Mouse (Mus musculus): ENCODE measurements at regions not wholly inside any gene's neighbourhood (a gene's known extent, or its start where the extent isn't known, plus 50 kb on each side); places are given as distances from the start of the nearest gene placed in this dataset.

DNA sequence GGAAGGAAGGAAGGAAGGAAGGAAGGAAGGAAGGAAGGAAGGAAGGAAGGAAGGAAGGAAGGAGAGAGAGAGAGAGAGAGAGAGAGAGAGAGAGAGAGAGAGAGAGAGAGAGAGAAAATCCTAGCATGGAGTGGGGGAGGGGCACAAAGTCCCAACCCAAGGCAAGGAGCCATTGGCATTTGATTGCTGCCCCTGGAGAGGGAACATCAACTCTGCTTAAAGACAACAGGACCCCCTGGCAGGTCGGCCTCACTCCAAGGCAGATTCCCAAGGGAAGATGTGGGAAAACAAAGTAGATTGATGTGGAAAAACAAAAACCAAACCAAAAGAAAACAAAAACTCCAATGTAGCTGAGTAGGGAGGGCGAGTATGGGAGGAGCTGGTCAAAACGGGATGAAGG is 49.9 kb upstream of the Fzd10 start:
- no peak for DNase-seq

DNA sequence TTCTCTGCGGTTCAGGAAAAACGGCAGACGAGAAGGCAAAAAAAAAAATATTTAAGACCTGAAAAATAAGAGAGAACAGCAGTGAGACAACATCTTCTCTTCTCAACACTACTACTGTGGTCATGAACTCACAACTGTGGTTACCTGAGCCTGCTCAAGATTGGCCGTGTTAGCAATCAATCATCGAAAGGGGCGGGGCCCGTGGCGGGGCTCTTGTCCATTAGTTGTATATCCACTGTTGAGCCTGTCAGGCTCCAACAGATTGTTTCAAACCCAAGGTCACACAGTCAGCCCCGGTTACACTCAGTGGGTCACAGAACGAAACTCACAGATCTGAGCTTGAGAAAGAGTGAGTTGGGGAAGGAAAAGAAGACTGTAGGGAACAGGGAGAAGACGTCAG is 50.8 kb upstream of the Fzd10 start:
- no peak for DNase-seq

DNA sequence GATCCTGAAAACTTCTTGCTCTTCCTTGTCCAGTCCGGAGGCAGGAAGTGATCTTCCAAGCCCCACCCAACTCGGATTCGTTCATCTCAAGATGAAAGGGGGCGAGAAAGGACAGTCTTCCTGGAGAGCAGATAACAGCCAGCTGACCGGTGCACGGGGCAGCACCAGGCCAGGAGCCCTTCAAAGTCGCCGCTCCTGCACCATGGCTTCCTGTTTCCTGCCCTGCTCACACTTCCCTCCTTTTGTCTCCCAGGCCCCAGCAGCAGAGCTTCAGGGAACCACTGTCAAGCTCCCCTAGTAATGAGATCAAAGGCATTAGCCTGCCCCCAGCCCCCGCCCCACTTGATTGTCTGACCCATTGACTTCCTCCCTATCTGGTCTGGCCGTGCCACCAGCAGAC is 58.6 kb upstream of the Fzd10 start:
- DNase-seq: peak; percentile 51

DNA sequence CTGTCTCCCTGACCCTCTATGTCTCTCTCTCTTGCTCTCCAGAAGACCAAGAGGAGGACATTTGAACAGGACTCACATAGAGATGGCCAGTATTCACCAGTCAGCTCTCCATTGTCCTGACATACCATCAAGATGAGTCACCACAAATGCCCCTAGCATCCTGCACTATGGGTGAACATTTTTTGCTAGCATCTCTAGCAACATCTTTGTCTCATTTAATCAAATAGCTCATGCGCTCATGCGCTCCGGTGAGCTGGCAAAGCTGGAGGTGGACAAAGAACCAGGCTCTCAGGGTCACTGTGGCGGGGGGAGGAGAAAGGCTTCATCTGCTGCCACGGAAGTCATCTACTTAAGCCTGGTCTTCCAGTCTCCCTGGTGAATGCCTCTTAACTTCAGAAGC is 62.0 kb upstream of the Fzd10 start:
- DNase-seq: no peak

DNA sequence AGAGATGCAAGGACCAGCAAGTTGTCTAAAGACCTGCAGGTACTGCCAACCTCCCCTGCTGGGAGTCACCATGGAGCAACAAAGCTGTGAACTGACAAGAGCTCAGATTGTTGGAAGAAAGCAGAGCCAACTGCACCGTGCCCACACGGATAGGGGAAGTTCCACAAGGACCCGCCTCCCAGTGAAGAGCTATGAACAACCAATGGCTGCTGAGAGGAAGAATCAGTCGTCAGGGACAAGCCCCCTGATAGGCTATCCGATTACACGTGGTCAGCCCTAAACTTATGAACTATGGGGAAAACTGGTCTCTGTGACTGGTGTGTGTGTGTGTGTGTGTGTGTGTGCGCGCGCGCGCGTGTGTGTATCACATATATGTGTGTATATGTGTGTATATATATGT is 63.4 kb upstream of the Fzd10 start:
- DNase-seq: peak; percentile 63

DNA sequence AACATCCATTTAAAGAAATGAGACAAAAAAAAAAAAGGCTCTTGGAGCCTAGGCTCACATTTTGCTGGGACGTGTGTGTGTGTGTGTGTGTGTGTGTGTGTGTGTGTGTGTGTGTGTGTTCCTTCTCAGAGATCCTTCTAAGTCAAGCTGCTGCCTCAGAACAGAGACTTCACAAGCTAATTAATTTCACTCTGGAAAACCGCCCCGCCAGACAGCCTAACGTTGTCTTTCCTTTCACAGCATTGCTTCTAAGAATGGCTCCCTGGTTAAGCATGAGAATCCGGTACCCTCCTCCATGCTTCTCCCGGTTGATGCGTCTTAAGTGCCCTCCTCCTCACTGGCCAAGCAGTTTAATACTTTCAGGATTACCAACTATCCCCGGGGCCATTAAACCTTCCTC is 64.3 kb upstream of the Fzd10 start:
- no peak for DNase-seq

DNA sequence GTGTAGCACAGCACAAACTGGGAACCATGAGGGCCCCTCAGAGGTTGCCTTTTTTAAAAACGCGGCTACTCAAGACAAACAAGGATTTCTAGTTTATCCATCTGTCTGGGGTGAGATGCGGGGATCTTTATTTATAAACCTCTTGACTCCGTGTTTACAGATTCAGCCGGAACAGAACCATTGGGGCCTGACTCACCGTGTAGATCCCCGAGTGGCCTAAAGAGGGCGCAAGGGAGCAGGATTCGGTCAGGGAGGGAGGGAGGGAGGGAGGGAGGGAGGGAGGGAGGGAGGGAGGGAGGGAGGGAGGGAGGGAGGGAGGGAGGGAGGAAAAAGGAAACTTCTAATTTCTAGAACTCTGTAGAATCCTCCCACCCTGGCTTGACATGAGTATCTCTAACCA is 73.4 kb upstream of the Fzd10 start:
- peak; percentile 22 for DNase-seq

DNA sequence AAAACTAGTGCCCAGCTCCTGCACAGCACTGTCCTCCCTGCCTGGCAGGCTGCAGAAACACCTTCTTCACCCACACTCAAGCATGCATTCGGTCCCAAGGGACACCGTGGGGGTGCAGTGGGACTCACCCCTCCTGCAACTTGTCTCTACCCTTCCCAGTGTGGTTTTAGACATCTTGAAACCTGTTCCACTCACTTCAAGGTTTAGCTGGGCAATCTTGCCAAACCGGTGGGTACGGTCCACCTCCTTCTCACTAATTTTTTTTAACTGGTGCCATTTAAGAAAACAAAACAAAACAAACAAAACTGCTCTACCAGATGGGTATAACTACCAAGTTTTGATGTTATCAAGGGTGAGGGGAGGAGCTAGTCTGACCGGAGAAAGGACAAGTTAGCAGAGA is 74.2 kb upstream of the Fzd10 start:
- no peak for DNase-seq

DNA sequence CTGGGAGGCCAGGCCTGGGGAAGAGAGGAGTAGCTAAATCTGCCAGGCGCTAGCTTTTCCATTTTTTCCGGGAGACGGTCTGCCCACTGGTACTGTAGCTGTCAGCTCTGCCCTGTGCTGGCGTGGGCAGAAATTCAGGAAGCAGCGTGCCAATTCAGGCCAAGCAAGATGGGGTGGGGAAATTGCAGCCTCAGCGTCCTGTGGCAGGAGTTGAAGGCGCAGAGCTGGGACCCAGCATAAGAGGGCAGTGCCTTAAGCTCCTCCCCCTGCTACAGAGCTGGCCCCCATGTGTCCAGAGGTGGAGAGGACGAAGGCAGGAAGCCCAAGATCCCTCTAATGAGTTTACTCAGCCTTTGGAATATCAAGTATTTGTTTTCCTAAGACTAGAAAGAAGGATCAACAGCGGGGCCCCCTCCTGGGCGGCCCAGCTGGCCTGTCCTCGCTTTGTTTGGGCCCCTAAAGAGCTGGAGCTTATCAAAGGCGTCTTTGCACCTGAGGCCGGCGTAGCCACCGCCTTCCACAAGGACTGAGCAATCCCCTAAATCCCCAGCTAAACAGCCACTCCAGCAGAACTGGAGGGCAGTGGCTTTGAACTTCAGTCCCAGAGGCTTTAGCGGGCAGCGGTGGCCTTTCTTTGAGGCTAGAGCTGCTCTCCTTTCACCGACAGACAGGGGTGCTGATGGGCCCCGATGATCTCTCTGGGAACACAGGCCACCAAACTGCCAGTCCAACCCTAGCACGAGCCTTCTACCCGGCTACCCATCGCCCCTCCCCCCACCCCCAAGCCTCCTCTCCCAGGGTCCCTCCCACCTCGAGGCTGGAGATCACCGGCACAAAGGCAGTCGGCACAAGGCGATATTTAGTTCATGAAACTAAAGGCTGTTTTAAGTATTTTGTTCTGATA is 76.0 kb upstream of the Fzd10 start:
- DNase-seq: peak; percentile 50

DNA sequence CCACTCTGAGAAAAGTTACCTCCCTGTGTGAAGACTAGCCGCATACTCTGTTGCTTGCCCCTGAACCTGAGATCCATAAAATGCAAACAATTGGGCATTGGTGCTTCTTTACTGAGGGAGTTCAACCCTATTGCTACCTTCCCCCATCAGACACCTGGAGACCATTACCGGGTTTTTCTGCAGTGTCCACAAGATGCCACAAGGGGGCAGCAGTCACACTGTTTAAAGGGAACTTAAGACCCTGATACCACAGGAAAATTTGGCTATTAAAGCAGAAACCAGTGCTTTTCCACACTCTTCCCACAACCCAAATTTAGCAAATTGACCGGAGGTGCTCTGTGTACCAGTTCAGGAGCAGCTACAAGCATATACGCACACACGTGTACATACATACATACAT is 78.0 kb upstream of the Fzd10 start:
- DNase-seq: peak; percentile 82

DNA sequence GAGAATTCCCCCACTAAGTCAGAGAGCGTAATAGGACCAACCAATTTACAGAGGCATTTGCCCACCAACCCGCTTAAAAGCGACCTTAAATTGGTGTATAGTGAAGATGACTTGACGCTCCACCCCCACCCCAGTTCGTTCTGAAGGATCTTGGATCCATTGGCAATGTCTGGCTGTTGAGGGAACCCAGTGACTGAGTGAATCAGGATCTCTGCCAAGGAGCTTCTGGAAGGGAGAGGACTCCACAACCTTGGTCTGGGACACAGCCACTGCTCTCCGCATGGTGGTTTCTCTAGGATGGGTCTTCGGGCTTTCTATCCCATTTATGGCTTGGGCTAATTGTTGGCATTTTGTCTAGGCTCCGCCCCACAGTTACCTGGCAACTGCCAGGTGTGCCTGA is 83.3 kb upstream of the Fzd10 start:
- no peak for DNase-seq

DNA sequence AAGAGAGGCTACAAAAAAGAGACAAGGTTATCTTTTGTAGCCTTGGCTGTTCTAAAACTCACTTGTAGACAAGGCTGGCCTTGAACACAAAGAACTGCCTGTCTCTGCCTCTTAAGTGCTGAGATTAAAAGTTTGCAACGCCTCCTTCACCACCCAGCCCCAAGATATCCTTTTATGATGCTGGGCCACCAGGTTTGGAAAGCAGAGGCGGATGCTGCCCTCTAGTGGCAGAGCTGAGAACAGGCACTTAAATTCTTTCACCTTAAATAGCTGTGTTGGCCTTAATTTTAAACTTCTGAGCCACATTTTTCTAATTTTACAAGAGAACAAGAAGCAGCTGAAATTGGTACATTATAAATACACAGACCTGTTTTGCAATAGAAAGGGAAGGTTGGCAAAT is 82.5 kb upstream of the Tmem132d start:
- DNase-seq: peak; percentile 56

DNA sequence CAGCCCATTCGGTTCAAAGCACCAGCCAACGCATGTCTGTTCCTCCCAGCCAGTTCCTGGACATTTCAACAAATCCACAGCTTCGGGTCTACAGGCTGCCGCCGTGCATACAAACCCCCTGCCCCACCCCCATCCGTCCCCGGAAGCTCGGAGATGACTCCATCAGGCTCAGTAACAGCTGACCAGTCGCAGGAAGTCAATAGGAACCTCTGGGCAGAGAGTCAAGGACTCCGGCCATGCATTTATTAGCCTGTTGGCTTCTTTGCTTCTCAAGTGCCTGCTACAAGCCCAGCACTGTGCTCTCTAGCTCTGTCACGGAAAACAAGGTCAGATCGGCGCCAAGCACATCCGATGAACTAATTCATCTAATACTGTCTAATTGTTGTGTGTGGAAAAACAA is 80.4 kb upstream of the Tmem132d start:
- DNase-seq: no peak

DNA sequence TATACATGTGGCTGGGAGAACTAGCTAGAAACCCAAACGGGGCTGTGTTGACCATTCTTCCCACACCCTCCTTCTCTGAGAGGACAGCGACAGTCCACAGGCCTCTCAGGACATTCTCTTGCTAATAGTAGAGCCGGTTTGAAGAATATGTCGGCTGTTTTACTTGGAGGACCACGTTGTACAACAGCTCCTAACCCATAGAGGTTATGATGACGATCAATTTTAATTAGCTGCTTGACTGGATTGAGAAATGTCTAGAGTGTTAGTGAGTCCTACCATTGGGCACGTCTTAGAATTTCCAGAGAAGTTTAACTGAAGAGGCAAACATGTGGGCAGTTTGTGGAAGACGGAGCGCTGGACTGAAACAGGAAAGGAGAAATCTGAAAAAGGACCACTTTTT is 79.7 kb upstream of the Tmem132d start:
- DNase-seq: no peak

DNA sequence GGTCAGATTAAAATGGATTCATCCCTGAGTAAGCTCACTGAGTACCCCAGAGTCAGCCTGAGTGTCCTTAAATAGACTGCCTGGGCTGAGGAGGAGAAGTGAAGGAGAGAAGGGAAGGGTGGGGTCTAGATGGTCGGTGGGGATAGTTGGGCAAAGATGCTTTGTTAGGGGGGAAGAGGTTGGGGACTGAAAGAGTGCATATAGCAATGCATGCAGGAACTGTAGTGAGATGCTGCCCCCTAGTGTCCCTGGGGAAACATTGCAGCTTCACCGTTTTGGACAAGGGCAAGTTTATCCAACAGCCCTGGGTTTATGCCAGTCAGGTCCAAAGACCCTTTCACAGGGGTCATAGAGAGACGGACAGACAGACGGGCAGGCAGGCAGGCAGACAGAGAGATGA is 71.6 kb upstream of the Tmem132d start:
- peak; percentile 67 for DNase-seq

DNA sequence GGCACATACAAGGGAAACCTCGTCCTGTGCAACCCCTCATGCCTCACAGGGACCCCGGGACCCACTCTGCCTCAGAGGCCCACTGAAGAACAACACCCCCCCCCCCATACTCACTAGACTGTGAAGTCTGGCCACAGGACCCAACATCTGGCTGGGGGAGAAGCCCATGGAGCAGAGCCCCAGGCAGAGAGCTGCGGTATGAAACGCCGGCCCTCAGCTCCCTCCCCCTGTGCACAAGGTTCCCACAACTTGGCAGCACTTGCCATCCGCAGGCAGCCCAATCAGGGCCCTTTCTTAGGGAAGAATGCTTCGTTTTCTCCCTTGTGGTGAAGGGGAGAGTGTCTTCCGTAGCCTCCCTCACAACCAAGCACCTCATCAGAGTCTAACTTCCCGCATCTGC is 66.6 kb upstream of the Tmem132d start:
- DNase-seq: no peak

DNA sequence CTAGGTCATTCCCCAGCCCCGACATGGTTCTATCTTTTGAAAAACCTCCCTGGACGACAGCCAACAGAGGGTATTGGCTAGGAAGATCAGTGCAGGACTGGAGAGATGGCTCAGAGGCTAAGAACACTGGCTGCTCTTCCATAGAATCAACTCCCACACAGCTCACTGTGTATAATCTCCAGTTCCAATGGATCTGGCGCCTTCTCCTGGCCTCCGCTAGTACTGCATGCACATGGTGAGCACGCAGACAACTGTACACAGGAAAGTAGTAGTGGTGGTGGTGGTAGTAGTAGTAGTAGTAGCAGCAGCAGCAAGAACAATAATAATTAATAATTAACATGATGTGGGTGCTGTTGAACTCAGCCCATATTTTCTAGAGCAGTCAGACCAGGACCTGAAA is 66.2 kb upstream of the Tmem132d start:
- peak; percentile 35 for DNase-seq

DNA sequence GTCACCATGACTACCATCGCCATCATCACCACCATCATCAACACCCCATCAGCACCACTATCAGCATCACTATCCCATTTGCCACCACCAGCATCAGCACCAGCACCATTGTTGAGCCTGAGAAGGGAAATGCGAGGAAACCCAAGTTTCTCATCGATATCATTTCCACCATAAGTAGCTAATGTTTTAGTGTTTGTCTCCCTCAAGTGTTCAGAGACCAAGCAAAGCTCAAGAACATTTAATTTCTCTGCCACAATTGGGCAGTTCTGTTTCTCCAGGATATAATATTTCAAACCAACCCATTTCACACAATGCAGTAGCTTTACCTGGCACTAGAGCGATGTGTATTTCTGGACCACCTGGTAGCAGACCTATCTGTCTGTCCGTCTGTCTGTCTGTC is 59.7 kb upstream of the Tmem132d start:
- DNase-seq: no peak

DNA sequence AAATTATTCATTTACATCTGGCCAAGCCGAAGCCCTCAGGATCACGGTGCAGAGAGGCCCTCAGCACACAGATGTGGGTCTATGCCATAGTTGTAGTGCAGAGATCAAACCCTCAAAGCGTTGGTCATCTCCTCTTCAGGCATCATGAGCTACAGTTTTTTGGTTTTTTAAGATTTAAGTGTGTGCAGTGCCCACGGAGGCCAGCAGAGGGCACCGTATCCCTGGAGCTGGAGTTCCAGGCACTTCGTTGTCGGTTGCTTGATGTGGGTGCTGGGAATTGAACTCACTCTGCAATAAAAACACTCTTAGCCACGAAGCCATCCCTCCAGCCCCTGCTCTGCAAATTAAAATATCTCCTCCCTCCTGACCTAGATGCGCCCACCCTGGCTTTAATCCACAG is 58.3 kb upstream of the Tmem132d start:
- peak; percentile 34 for DNase-seq

DNA sequence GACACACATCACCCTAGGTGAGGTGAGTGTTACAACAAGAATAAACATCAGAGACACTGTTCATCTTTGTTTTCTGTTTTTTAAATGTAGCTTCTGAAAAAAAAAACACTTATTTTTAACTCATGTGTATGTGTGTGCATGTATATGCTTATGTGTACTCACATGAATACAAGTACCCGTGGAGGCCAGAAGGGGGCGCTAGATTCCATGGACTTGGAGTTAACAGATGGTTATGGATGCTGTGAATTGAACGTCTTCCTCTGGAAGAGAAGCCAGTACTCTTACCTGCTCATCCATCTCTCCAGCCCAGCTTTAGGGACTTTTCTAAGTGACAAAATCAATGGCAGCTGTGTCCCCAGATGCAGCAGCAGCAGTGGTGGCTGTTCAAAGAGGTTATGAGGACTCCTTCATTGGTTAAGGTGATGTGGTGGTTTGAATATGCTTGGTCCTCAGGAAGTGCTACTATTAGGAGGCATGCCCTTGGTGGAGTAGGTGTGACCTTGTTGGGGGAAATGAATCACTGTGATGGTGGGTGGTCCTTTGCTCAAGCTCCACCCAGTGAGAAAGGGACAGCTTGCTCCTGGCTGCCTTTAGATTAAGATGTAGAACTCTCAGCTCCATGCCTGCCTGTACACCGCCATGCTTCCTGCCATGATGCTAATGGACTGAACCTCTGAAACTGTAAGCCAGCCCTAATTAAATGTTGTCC is 56.1 kb upstream of the Tmem132d start:
- DNase-seq: no peak

DNA sequence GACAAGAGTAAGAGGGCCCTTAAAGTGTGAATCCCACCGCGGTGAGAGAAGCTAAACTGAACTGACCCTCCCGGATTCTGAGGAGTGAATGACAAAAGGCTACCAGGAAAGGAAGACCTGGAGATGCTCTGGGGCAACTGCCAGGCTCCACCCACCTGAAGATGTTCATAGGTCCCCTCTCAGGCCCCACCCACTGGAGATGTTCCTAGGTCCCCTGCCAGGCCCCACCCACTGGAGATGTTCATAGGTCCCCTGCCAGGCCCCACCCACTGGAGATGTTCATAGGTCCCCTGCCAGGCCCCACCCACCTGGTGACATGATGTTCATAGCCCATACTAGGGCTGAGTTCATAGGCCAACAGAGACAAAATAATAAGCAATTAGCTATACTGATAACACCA is 54.5 kb upstream of the Tmem132d start:
- no peak for DNase-seq

DNA sequence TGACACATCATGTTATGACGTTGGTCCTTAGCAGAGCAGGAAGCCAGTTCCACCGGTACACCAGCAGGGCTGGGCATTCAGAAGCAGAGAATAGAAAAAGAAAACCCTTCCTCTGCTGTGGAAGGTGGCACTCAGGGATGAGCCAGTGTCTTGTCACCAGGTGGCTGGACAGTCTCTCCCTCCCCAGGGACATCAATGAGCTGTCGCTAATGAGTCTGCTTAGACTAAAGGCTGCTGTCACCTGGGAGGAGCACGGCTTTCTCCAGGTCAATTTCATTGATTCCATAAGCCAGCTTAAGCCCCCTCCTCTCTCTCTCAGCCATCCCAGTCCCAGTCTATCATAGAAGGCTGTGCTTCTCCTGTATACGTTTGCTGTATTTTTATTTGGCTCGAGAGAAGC is 51.2 kb upstream of the Tmem132d start:
- DNase-seq: no peak

DNA sequence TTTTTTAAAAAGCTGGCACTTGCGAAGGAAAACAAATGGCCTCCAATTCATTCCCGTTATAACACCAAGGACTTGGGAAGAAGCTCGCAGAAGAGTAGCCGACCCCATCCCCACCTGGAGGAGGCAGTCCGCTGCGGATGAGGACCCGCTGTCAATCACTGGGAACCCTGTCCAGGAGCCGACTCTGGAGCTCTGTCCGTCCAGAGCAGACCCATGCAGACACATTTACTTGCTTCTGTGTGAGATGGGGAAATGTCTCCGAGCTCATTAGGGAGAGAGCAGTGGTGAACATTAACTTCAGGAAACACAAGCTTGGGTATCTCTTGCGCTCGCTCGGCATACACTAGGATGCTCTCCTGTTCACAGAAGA is 50.5 kb upstream of the Tmem132d start:
- peak; percentile 25 for DNase-seq

DNA sequence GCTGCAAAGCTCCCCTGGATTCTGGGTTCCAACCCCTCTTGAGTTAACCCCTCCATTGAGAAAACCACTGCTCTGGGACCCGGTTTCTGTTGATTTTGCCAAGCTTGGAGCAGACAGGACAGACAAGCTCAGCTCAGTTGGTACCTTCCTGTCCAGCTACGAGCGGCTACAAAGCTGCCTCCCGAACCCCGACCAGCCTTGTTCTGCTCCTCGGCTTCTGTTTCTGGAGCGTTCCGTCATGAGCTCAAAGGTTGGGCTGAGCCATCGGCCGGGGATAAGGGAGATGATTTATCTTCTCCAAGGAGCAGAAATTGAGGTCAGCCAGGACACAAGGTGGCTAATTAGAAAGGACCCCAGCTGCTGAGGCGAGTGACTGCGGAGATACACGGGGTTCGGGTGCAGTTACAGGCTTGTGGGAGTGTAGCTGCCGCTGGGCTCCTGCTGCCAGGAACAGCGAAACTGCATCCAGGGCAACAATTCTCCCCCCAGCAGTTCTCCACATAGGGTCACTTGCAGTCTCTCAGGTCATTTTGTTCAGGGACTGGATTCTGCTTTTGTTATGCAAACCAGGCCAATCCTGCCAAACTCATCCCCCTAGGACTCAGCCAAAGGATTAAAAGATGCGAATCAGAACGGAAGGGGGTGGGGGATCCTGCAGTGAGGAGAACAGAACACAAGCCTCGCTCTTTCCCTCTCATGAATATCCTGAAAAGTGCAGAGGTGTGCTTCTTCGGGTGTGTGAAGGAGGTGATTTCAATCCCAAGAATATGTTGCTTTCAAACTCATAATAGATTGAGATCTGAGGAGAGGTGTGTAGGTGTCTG is 50.0 kb upstream of the Tmem132d start:
- DNase-seq: peak; percentile 63

Measured in embryo, embryonic 11 days (tissue).